ENCODE assay signal across 8 mouse cellular contexts in genomic region chr19:53390495-53391007, GRCm38 (mm10). TPM values are rescaled to one million over a fixed set of nuclear protein-coding genes. Genes with fewer than 3 reads are reported as not detected.
DNase-seq lines count a peak whose midpoint lies in the region; ATAC-seq lines count a peak whose summit lies in the region.

Smndc1 (minus strand) TSS chr19:53390578.

- H3K9ac ChIP-seq in heart, embryonic 14.5 days (ENCODE audit: low read length): peak within 1 kb of the TSS; percentile 96
- H3K9ac ChIP-seq in liver, embryonic 13.5 days: peak within 1 kb of the TSS; percentile 99
- peak within 1 kb of the TSS; percentile 86 for H3K9ac ChIP-seq in stomach, embryonic 16.5 days (ENCODE audit: low read length)

- peaks cover 35% of the 10 kb centered on the region for H3K36me3 ChIP-seq in heart, embryonic 14.5 days (ENCODE audit: control insufficient read depth, insufficient read depth, low read length)
- peaks cover 33% of the 10 kb centered on the region for H3K36me3 ChIP-seq in liver, embryonic 13.5 days
- H3K36me3 ChIP-seq in stomach, embryonic 16.5 days (ENCODE audit: control insufficient read depth, insufficient read depth, low read length): peaks cover 4% of the 10 kb centered on the region; the same call in 1 of the 2 replicates

- peaks cover 5 to 14% of the 10 kb centered on the region in 2 experiments for H3K4me1 ChIP-seq in heart, embryonic 14.5 days (ENCODE audit: control insufficient read depth in 2 of 2, insufficient read depth in 2 of 2, low read length in 2 of 2)
- peaks cover 56% of the 10 kb centered on the region for H3K4me1 ChIP-seq in liver, embryonic 13.5 days (replicated peaks)
- H3K4me1 ChIP-seq in stomach, embryonic 16.5 days (ENCODE audit: control insufficient read depth, insufficient read depth, low read length): peaks cover 14% of the 10 kb centered on the region

- peak; percentile 99 for DNase-seq in c-Kit-negative CD71-positive TER-119-positive erythroid progenitor cells, embryonic 14.5 days (ENCODE audit: low read depth, low spot score)
- peak; percentile 99 for DNase-seq in fibroblast of lung, adult 2 months (ENCODE audit: low read depth)
- DNase-seq in kidney, postnatal 14 days: peak; percentile 100
- DNase-seq in liver, embryonic 13.5 days: peak; percentile 99
- DNase-seq in neural tube, embryonic 10.5 days (ENCODE audit: extremely low spot score, low spot score): peak; percentile 100

- H3K4me3 ChIP-seq in heart, embryonic 14.5 days (ENCODE audit: control insufficient read depth in 1 of 2, insufficient read depth in 1 of 2, low read depth in 1 of 2, low read length in 2 of 2): peak within 1 kb of the TSS; percentile 81 to 95
- peak within 1 kb of the TSS; percentile 99 for H3K4me3 ChIP-seq in liver, embryonic 13.5 days (replicated peaks)
- peak within 1 kb of the TSS; percentile 100 for H3K4me3 ChIP-seq in stomach, embryonic 16.5 days (replicated peaks; ENCODE audit: low read length)

- H3K27ac ChIP-seq in heart, embryonic 14.5 days (replicated peaks in 1 of 2; ENCODE audit: control insufficient read depth in 1 of 2, insufficient read depth in 1 of 2, low read depth in 2 of 2, low read length in 2 of 2): peak within 1 kb of the TSS; percentile 93 to 99
- H3K27ac ChIP-seq in liver, embryonic 13.5 days: peak within 1 kb of the TSS; percentile 95
- H3K27ac ChIP-seq in stomach, embryonic 16.5 days (ENCODE audit: low read length): peak within 1 kb of the TSS; percentile 93

- no peaks in the 10 kb centered on the region for H3K27me3 ChIP-seq in heart, embryonic 14.5 days (ENCODE audit: control insufficient read depth, insufficient read depth, low read length)
- no peaks in the 10 kb centered on the region for H3K27me3 ChIP-seq in liver, embryonic 13.5 days
- no peaks in the 10 kb centered on the region for H3K27me3 ChIP-seq in stomach, embryonic 16.5 days (ENCODE audit: control insufficient read depth, insufficient read depth, low read length)

- no peaks in the 10 kb centered on the region for H3K9me3 ChIP-seq in heart, embryonic 14.5 days (ENCODE audit: control insufficient read depth, low read length)
- no peaks in the 10 kb centered on the region for H3K9me3 ChIP-seq in liver, embryonic 13.5 days (replicated peaks)
- no peaks in the 10 kb centered on the region for H3K9me3 ChIP-seq in stomach, embryonic 16.5 days (replicated peaks; ENCODE audit: control insufficient read depth, low read length)

- peak within 1 kb of the TSS; percentile 82 for H3K4me2 ChIP-seq in heart, embryonic 14.5 days (ENCODE audit: low read length)
- peak within 1 kb of the TSS; percentile 83 for H3K4me2 ChIP-seq in liver, embryonic 13.5 days
- peak within 1 kb of the TSS; percentile 87 for H3K4me2 ChIP-seq in stomach, embryonic 16.5 days (ENCODE audit: low read depth, low read length)

- under 1% methylated on average over 48 of the region's 48 CpGs for WGBS in heart, embryonic 14.5 days
- WGBS in liver, embryonic 13.5 days (ENCODE audit: insufficient replicate concordance): under 1% methylated on average over 48 of the region's 48 CpGs
- under 1% methylated on average over 48 of the region's 48 CpGs for WGBS in stomach, embryonic 16.5 days

- peak; percentile 92 for ATAC-seq in CD4-positive, CD25-positive, alpha-beta regulatory T cell, adult 4 months
- ATAC-seq in heart, embryonic 14.5 days (ENCODE audit: insufficient number of reproducible peaks, insufficient read depth, low FRiP score, low read depth): peak; percentile 97
- ATAC-seq in liver, embryonic 13.5 days (ENCODE audit: low read depth): peak; percentile 96
- peak; percentile 98 for ATAC-seq in stomach, embryonic 16.5 days (ENCODE audit: insufficient read depth, low FRiP score)

RNA-seq across cellular contexts. Expression of gene Smndc1, which starts in this region (rescaled TPM):
- 10 to 100 TPM; 32.0 to 32.3 TPM for polyA plus RNA-seq in CD4-positive, CD25-positive, alpha-beta regulatory T cell, adult 4 months (2017; shearing (Covaris generic))
- polyA plus RNA-seq in heart, embryonic 14.5 days (2014; fragmentation: Nextera tagmentation; extraction: Ambion mirVana): 31.5 and 32.7 TPM in 2 replicates
- polyA plus RNA-seq in liver, embryonic 13.5 days (2015; fragmentation: Nextera tagmentation; extraction: Ambion mirVana): 28.0 and 31.0 TPM in 2 replicates
- polyA plus RNA-seq in stomach, embryonic 16.5 days (2015; fragmentation: Nextera tagmentation; extraction: Ambion mirVana): 33.0 and 35.9 TPM in 2 replicates

Comparison
In these comparisons a context has a peak if more than half of its experiments do, and no peak if none do; other contexts are left out.
1. Peak in every context shown above with its lines: DNase-seq, ATAC-seq, H3K4me3 ChIP-seq and H3K27ac ChIP-seq.